8 mouse cellular contexts compared by ENCODE assay signal in the genomic region with DNA sequence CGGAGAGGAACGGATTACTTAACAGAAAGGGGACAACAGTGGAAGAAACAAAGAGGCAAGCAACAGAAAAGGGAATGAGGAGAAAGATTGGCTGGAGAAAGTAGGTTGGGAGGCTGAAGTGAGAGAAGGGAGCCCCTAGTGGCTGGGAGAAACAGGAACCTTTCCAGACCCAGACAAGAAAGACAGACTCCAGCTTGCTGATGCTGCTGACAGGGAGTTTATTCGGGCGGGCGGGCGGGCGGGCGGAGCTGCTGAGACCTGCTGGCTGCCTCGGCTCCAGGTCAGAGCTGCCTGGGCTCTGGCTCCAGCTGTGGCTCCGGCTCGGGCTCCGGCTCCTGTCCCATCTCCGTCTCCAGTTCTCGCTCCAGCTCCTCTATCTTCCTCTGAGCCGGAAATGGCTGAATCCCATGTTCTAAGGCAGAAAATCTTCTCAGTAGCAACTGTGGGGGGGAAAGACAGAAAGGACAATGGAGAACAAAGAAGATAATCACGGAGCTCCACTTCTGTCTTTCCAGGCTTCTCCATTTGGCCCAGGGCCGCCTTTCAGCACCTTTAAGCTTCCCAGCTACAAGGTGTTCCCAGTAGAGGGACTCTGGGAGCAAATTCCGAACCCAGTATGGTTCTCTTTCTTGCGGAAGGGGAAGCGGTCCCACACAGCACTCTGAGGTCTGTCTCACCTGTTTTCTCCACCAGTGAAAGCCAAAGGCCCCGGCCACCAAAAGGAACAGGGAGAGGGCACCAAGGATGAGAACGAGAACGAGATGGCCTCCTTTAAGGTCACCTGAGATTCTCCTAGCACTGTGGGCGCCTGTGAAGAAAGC. TPM values are rescaled to one million over a fixed set of nuclear protein-coding genes. Genes with fewer than 3 reads are reported as not detected.
DNase-seq lines count a peak whose midpoint lies in the region; ATAC-seq and TF ChIP-seq lines count a peak whose summit lies in the region.

No protein-coding gene starts in this region.

- WGBS in embryonic facial prominence, embryonic 12.5 days, result 9% methylated on average over 24 of the region's 24 CpGs
- WGBS in heart, adult 2 months, result 12% methylated on average over 24 of the region's 24 CpGs
- WGBS in limb, embryonic 13.5 days, result 9% methylated on average over 24 of the region's 24 CpGs
- WGBS in midbrain, embryonic 14.5 days, result 5% methylated on average over 24 of the region's 24 CpGs

- H3K4me2 ChIP-seq in embryonic facial prominence, embryonic 12.5 days (replicated peaks), result peak overlapping the region; percentile 71
- peak overlapping the region; percentile 72 for H3K4me2 ChIP-seq in limb, embryonic 13.5 days (replicated peaks)
- peak overlapping the region; percentile 82 for H3K4me2 ChIP-seq in midbrain, embryonic 14.5 days (ENCODE audit: low read length)

- no peaks in the 10 kb centered on the region for H3K36me3 ChIP-seq in embryonic facial prominence, embryonic 12.5 days
- no peaks in the 10 kb centered on the region for H3K36me3 ChIP-seq in heart, adult 2 months (ENCODE audit: control insufficient read depth, insufficient read depth, low read length)
- no peaks in the 10 kb centered on the region for H3K36me3 ChIP-seq in limb, embryonic 13.5 days
- 0 out of 2 replicates have a peak, but pooled peaks cover 3% of the 10 kb centered on the region for H3K36me3 ChIP-seq in midbrain, embryonic 14.5 days (ENCODE audit: control insufficient read depth, insufficient read depth, low read length)

- H3K79me2 ChIP-seq in heart, adult 2 months (replicated peaks; ENCODE audit: control insufficient read depth, insufficient read depth, low read length), result no peaks in the 10 kb centered on the region

- peak; percentile 48 for ATAC-seq in embryonic facial prominence, embryonic 12.5 days (ENCODE audit: insufficient number of reproducible peaks, insufficient read depth, low FRiP score, low TSS enrichment)
- peak; percentile 78 for ATAC-seq in limb, embryonic 13.5 days (ENCODE audit: low FRiP score, low read depth)
- ATAC-seq in midbrain, embryonic 14.5 days (ENCODE audit: low FRiP score, low TSS enrichment), result peak; percentile 66

- peak overlapping the region; percentile 66 for H3K9ac ChIP-seq in embryonic facial prominence, embryonic 12.5 days
- H3K9ac ChIP-seq in heart, adult 2 months (ENCODE audit: low read depth, low read length), result peak overlapping the region; percentile 74
- H3K9ac ChIP-seq in limb, embryonic 13.5 days, result peak overlapping the region; percentile 70
- H3K9ac ChIP-seq in midbrain, embryonic 14.5 days (replicated peaks; ENCODE audit: low read length), result peak overlapping the region; percentile 62

- peak overlapping the region; percentile 98 for H3K27ac ChIP-seq in embryonic facial prominence, embryonic 12.5 days
- H3K27ac ChIP-seq in heart, adult 2 months, result peak overlapping the region; percentile 95
- peak overlapping the region; percentile 97 for H3K27ac ChIP-seq in limb, embryonic 13.5 days
- H3K27ac ChIP-seq in midbrain, embryonic 14.5 days (replicated peaks; ENCODE audit: low read depth, low read length), result peak overlapping the region; percentile 99

- peak overlapping the region; percentile 49 for H3K4me3 ChIP-seq in embryonic facial prominence, embryonic 12.5 days
- peak overlapping the region; percentile 54 for H3K4me3 ChIP-seq in heart, adult 2 months
- H3K4me3 ChIP-seq in limb, embryonic 13.5 days, result peak overlapping the region; percentile 50
- peak overlapping the region; percentile 39 for H3K4me3 ChIP-seq in midbrain, embryonic 14.5 days (replicated peaks; ENCODE audit: low read depth, low read length)

- TF ChIP-seq CTCF in heart, adult 2 months (IDR thresholded peaks at IDR 0.05), result peak; percentile 63

- no peaks in the 10 kb centered on the region for H3K9me3 ChIP-seq in embryonic facial prominence, embryonic 12.5 days
- H3K9me3 ChIP-seq in limb, embryonic 13.5 days, result no peaks in the 10 kb centered on the region
- H3K9me3 ChIP-seq in midbrain, embryonic 14.5 days (ENCODE audit: control insufficient read depth, low read length), result no peaks in the 10 kb centered on the region

- peak; percentile 41 to 53 for DNase-seq in B cell, adult 2 months
- peak; percentile 37 for DNase-seq in adrenal gland, postnatal 25 days
- DNase-seq in heart, adult 2 months, result peak; percentile 67 to 83
- DNase-seq in kidney, adult 8-10 months, result peak; percentile 80 to 86
- peak; percentile 89 for DNase-seq in midbrain, embryonic 14.5 days
- peak; percentile 92 for DNase-seq in telencephalon, adult 2 months (ENCODE audit: low read depth, low spot score)

- peaks cover 11% of the 10 kb centered on the region for H3K4me1 ChIP-seq in embryonic facial prominence, embryonic 12.5 days
- H3K4me1 ChIP-seq in heart, adult 2 months (ENCODE audit: control insufficient read depth, insufficient read depth, low read length), result peaks cover 3% of the 10 kb centered on the region; the same call in 1 of the 2 replicates
- peaks cover 16% of the 10 kb centered on the region for H3K4me1 ChIP-seq in limb, embryonic 13.5 days
- peaks cover 19% of the 10 kb centered on the region for H3K4me1 ChIP-seq in midbrain, embryonic 14.5 days (ENCODE audit: control insufficient read depth, insufficient read depth, low read length)

- peaks cover 4% of the 10 kb centered on the region; the same call in 1 of the 2 replicates for H3K27me3 ChIP-seq in embryonic facial prominence, embryonic 12.5 days
- no peaks in the 10 kb centered on the region for H3K27me3 ChIP-seq in heart, adult 2 months (ENCODE audit: control insufficient read depth, insufficient read depth, low read length)
- peaks cover 5% of the 10 kb centered on the region for H3K27me3 ChIP-seq in limb, embryonic 13.5 days
- H3K27me3 ChIP-seq in midbrain, embryonic 14.5 days (ENCODE audit: control insufficient read depth, insufficient read depth, low read length), result 0 out of 2 replicates have a peak, but pooled peaks cover 4% of the 10 kb centered on the region

- peak; percentile 25 for TF ChIP-seq POLR2A in heart, adult 2 months (IDR thresholded peaks at IDR 0.05; ENCODE audit: insufficient read depth, low read depth, low read length)

- intact Hi-C loops in heart, adult 2 months (cut with DNase I), result loop anchor here (1.0 to 5.0 kb wide), 4 partner anchors 13 to 123 kb away; a partner anchor contains a TSS

- peak; percentile 69; the same call in 1 of the 2 replicates for TF ChIP-seq EP300 in heart, adult 2 months (IDR thresholded peaks at IDR 0.05; ENCODE audit: insufficient read depth, low read depth, low read length)

RNA-seq across cellular contexts. Expression of a gene that starts 7.1 kb away (rescaled TPM):
- total RNA-seq in adrenal gland, postnatal 25 days (2021), result 1.2 and 1.4 TPM in 2 replicates
- 3.1 and 4.1 TPM in 2 replicates for polyA plus RNA-seq in embryonic facial prominence, embryonic 12.5 days (2016; fragmentation: Nextera tagmentation; extraction: Ambion mirVana)
- under 1 TPM; 0.32 to 0.34 TPM for total RNA-seq in heart, adult 2 months (2021)
- polyA plus RNA-seq in heart, adult 2 months (2012; rRNA removed), result 0.29 and 0.47 TPM in 2 replicates
- polyA plus RNA-seq in limb, embryonic 13.5 days (2015; fragmentation: Nextera tagmentation; extraction: Ambion mirVana), result 1.7 and 3.1 TPM in 2 replicates
- polyA plus RNA-seq in midbrain, embryonic 14.5 days (2014; fragmentation: Nextera tagmentation; extraction: Ambion mirVana), result 3.3 and 3.5 TPM in 2 replicates

RNA-seq across cellular contexts. Expression of a gene that starts 15.5 kb away (rescaled TPM):
- total RNA-seq in adrenal gland, postnatal 25 days (2021), result 790 and 858 TPM in 2 replicates
- 390 and 395 TPM in 2 replicates for polyA plus RNA-seq in embryonic facial prominence, embryonic 12.5 days (2016; fragmentation: Nextera tagmentation; extraction: Ambion mirVana)
- 100 to 1,000 TPM; 154 to 163 TPM for total RNA-seq in heart, adult 2 months (2021)
- polyA plus RNA-seq in heart, adult 2 months (2012; rRNA removed), result 547 and 614 TPM in 2 replicates
- 303 and 321 TPM in 2 replicates for polyA plus RNA-seq in limb, embryonic 13.5 days (2015; fragmentation: Nextera tagmentation; extraction: Ambion mirVana)
- 749 and 823 TPM in 2 replicates for polyA plus RNA-seq in midbrain, embryonic 14.5 days (2014; fragmentation: Nextera tagmentation; extraction: Ambion mirVana)

RNA-seq across cellular contexts. Expression of a gene that starts 16.4 kb away (rescaled TPM):
- total RNA-seq in adrenal gland, postnatal 25 days (2021), result 0.21 TPM in 1 of 2 replicates, not detected in the other
- 0.09 and 0.39 TPM in 2 replicates for polyA plus RNA-seq in embryonic facial prominence, embryonic 12.5 days (2016; fragmentation: Nextera tagmentation; extraction: Ambion mirVana)
- total RNA-seq in heart, adult 2 months (2021), result under 1 TPM; 0.34 to 0.57 TPM
- 0.53 and 0.66 TPM in 2 replicates for polyA plus RNA-seq in heart, adult 2 months (2012; rRNA removed)
- 0.04 and 0.15 TPM in 2 replicates for polyA plus RNA-seq in limb, embryonic 13.5 days (2015; fragmentation: Nextera tagmentation; extraction: Ambion mirVana)
- 0.11 and 0.27 TPM in 2 replicates for polyA plus RNA-seq in midbrain, embryonic 14.5 days (2014; fragmentation: Nextera tagmentation; extraction: Ambion mirVana)

RNA-seq across cellular contexts. Expression of a gene that starts 26.8 kb away (rescaled TPM):
- 271 and 277 TPM in 2 replicates for total RNA-seq in adrenal gland, postnatal 25 days (2021)
- polyA plus RNA-seq in embryonic facial prominence, embryonic 12.5 days (2016; fragmentation: Nextera tagmentation; extraction: Ambion mirVana), result 419 and 427 TPM in 2 replicates
- total RNA-seq in heart, adult 2 months (2021), result 100 to 1,000 TPM; 179 to 194 TPM
- 259 and 275 TPM in 2 replicates for polyA plus RNA-seq in heart, adult 2 months (2012; rRNA removed)
- polyA plus RNA-seq in limb, embryonic 13.5 days (2015; fragmentation: Nextera tagmentation; extraction: Ambion mirVana), result 354 and 355 TPM in 2 replicates
- 535 and 570 TPM in 2 replicates for polyA plus RNA-seq in midbrain, embryonic 14.5 days (2014; fragmentation: Nextera tagmentation; extraction: Ambion mirVana)

RNA-seq across cellular contexts. Expression of a gene that starts 40.6 kb away (rescaled TPM):
- total RNA-seq in adrenal gland, postnatal 25 days (2021), result 0.90 and 1.5 TPM in 2 replicates
- polyA plus RNA-seq in embryonic facial prominence, embryonic 12.5 days (2016; fragmentation: Nextera tagmentation; extraction: Ambion mirVana), result 3.4 and 3.6 TPM in 2 replicates
- under 1 TPM; 0.41 to 0.44 TPM for total RNA-seq in heart, adult 2 months (2021)
- 1.0 and 1.4 TPM in 2 replicates for polyA plus RNA-seq in heart, adult 2 months (2012; rRNA removed)
- polyA plus RNA-seq in limb, embryonic 13.5 days (2015; fragmentation: Nextera tagmentation; extraction: Ambion mirVana), result 2.9 and 3.5 TPM in 2 replicates
- 14.7 and 34.9 TPM in 2 replicates for polyA plus RNA-seq in midbrain, embryonic 14.5 days (2014; fragmentation: Nextera tagmentation; extraction: Ambion mirVana)

Comparison
In these comparisons a context has a peak if more than half of its experiments do, and no peak if none do; other contexts are left out.
1. Peak in every context shown above with its lines: DNase-seq, ATAC-seq, H3K4me3 ChIP-seq and H3K27ac ChIP-seq.
2. DNase-seq: peak in every context shown above with its lines; median percentile 92 in telencephalon, adult 2 months; 89 in midbrain, embryonic 14.5 days; 83 in kidney, adult 8-10 months; 75 in heart, adult 2 months; 47 in B cell, adult 2 months; 37 in adrenal gland, postnatal 25 days.